Mouse (Mus musculus): ENCODE measurements around the gene Ankrd36. TPM values are rescaled to one million over a fixed set of nuclear protein-coding genes. Genes with fewer than 3 reads are reported as not detected.

Gene Ankrd36
- polyA plus RNA-seq (2017; shearing (Covaris generic)): 0.26 TPM

GRCm38 (mm10) chr11:5569474-5569873, at the start of gene Ankrd36:
TSS of gene Ankrd36 (plus strand) at chr11:5569684.

GRCm38 (mm10) chr11:5520412-5521265, 48.8 kb upstream of the Ankrd36 start, which contains the start of gene Xbp1:
TSS of gene Xbp1 (plus strand) at chr11:5520659.

GRCm38 (mm10) chr11:5541799-5542481, 27.5 kb upstream of the Ankrd36 start, which contains the start of gene Ccdc117:
TSS of gene Ccdc117 (minus strand) at chr11:5542187.

GRCm38 (mm10) chr11:5715630-5716105, 146.2 kb downstream of the Ankrd36 start, which contains the start of gene Mrps24:
TSS of gene Mrps24 (minus strand) at chr11:5715680.

Other genes with a start within 250 kb of the Ankrd36 start
- gene Znrf3, start 124.8 kb upstream of the Ankrd36 start, polyA plus RNA-seq (2017; shearing (Covaris generic)): 2.9 TPM
- gene Xbp1, start 49.0 kb upstream of the Ankrd36 start, polyA plus RNA-seq (2017; shearing (Covaris generic)): 57.2 TPM
- gene Ccdc117, start 27.5 kb upstream of the Ankrd36 start, polyA plus RNA-seq (2017; shearing (Covaris generic)): 5.1 TPM
- 41.0 TPM for gene Mrps24, start 146.0 kb downstream of the Ankrd36 start, polyA plus RNA-seq (2017; shearing (Covaris generic))
- 31.9 TPM for gene Urgcp, start 192.7 kb downstream of the Ankrd36 start, polyA plus RNA-seq (2017; shearing (Covaris generic))
- 296 TPM for gene Dbnl, start 218.8 kb downstream of the Ankrd36 start, polyA plus RNA-seq (2017; shearing (Covaris generic))
- 4.2 TPM for gene Pgam2, start 234.0 kb downstream of the Ankrd36 start, polyA plus RNA-seq (2017; shearing (Covaris generic))